Mouse (Mus musculus) limb, embryonic 12.5 days (tissue): ENCODE measurements around the gene Cuedc1. TPM values are rescaled to one million over a fixed set of nuclear protein-coding genes. Genes with fewer than 3 reads are reported as not detected.

Experiments
- ATAC-seq: fragments of 200-750 bp; cut with Nextera tagmentation; 2 replicates; pipeline ENCODE4 v1.8.0; 2017; ENCODE audit warnings: low read depth, moderate TSS enrichment; ENCODE audit not compliant: insufficient number of reproducible peaks, insufficient read depth, low FRiP score, low TSS enrichment
- H3K27ac ChIP-seq: fragments of 300-500 bp; sonication (generic); 2 replicates; pipeline ENCODE4 v1.5.1; 2016; ENCODE audit warnings: mild to moderate bottlenecking, moderate library complexity
- H3K27me3 ChIP-seq: fragments of 300-500 bp; sonication (generic); 2 replicates; pipeline ENCODE4 v1.6.1; 2016; ENCODE audit warnings: mild to moderate bottlenecking, moderate library complexity
- H3K36me3 ChIP-seq: fragments of 300-500 bp; sonication (generic); 2 replicates; pipeline ENCODE4 v1.6.1; 2016; ENCODE audit warnings: mild to moderate bottlenecking, moderate library complexity
- H3K4me1 ChIP-seq: fragments of 300-500 bp; sonication (generic); replicated peaks from 2 replicates; pipeline ENCODE4 v1.6.1; 2016
- H3K4me2 ChIP-seq: fragments of 300-500 bp; sonication (generic); 2 replicates; pipeline ENCODE4 v1.6.1; 2016; ENCODE audit warnings: mild to moderate bottlenecking, moderate library complexity
- H3K4me3 ChIP-seq: fragments of 300-500 bp; sonication (generic); replicated peaks from 2 replicates; pipeline ENCODE4 v1.5.1; 2016; ENCODE audit warnings: mild to moderate bottlenecking
- H3K9ac ChIP-seq: fragments of 300-500 bp; sonication (generic); replicated peaks from 2 replicates; pipeline ENCODE4 v1.6.1; 2016; ENCODE audit warnings: mild to moderate bottlenecking, moderate library complexity
- H3K9me3 ChIP-seq: fragments of 300-500 bp; sonication (generic); 2 replicates; pipeline ENCODE4 v1.6.1; 2016; ENCODE audit warnings: mild to moderate bottlenecking, moderate library complexity
- WGBS: fragments of 180-500 bp; shearing (Covaris S2); methylation state at CpG from one replicate; pipeline ENCODE4 v1.1.7; 2016; 5-methylcytosine and 5-hydroxymethylcytosine counted together
- polyA plus RNA-seq: library from polyadenylated mRNA; unstranded; fragments of >200 nt; fragmentation: Nextera tagmentation; extraction: Ambion mirVana; gene quantifications from 2 replicates; pipeline ENCODE4 v1.2.1, GENCODE M21; 2016

Gene Cuedc1
- polyA plus RNA-seq, 1 experiment from 2014 or later, result 32.1 TPM

DNA sequence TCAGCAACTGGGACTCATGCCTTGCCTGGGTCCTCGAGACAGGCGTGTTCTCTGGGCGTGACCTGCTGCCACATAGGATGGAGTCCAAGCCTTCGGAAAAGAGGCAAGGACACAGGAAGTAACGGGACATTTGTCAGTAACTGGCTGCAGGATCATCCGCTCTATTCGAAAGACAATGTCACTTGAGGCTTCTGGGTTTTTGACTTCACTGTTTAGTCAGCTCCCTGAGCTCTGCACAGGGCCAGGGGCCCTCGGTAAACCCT lies 8.4 kb downstream of the Cuedc1 start:
- 73% methylated on average over 8 of the region's 8 CpGs for WGBS
- Histone ChIP-seq H3K27ac (no peak overlapping the region), H3K36me3 (peaks cover 2% of the 10 kb centered on the region; the same call in 1 of the 2 replicates), H3K4me1 (peaks cover 41% of the 10 kb centered on the region), H3K4me2 (no peak overlapping the region), H3K4me3 (no peak overlapping the region), H3K9me3 (no peaks in the 10 kb centered on the region), H3K27me3 (no peaks in the 10 kb centered on the region; the same call in 1 of the 2 replicates), H3K9ac (no peak overlapping the region)
- no peak for ATAC-seq

DNA sequence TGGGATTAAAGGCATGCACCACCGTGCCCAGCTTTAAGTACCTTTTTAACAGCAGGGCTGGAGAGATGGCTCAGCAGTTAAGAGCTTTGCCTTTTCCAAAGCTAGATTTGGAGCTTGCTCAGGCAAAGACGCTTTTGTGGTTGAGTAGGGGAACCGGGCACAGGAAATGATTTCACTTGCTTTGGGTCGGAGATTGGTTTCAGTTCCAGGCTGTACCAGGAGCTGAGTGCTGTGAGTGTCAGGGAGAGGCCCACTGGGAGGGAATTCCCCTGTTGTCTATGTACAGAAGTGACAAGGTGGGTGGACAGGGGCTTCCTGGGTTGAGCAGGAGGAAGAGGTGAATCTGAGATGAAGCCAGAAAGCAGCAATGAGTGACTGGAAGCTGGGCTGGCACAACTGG lies 9.5 kb downstream of the Cuedc1 start:
- ATAC-seq, result no peak
- H3K4me1 ChIP-seq, result peaks cover 43% of the 10 kb centered on the region
- no peak overlapping the region for H3K27ac ChIP-seq
- H3K36me3 ChIP-seq, result no peaks in the 10 kb centered on the region
- no peak overlapping the region for H3K4me3 ChIP-seq
- H3K27me3 ChIP-seq, result no peaks in the 10 kb centered on the region; the same call in 1 of the 2 replicates
- H3K4me2 ChIP-seq, result no peak overlapping the region
- no peaks in the 10 kb centered on the region for H3K9me3 ChIP-seq
- no peak overlapping the region for H3K9ac ChIP-seq
- 79% methylated on average over 4 of the region's 4 CpGs for WGBS

- 73% methylated on average over 8 of the region's 9 CpGs for WGBS
- Histone ChIP-seq H3K27me3 (no peaks in the 10 kb centered on the region; the same call in 1 of the 2 replicates), H3K36me3 (no peaks in the 10 kb centered on the region), H3K4me2 (no peak overlapping the region), H3K9me3 (no peaks in the 10 kb centered on the region), H3K4me1 (peaks cover 59% of the 10 kb centered on the region), H3K27ac (no peak overlapping the region), H3K4me3 (no peak overlapping the region), H3K9ac (no peak overlapping the region)
- no peak for ATAC-seq
Observed at GRCm38 (mm10) chr11:88110031-88110594, 12.3 kb downstream of the Cuedc1 start.

- ATAC-seq, result no peak
- 54% methylated on average over 13 of the region's 13 CpGs for WGBS
- Histone ChIP-seq H3K27me3 (no peaks in the 10 kb centered on the region; the same call in 1 of the 2 replicates), H3K36me3 (no peaks in the 10 kb centered on the region), H3K4me2 (no peak overlapping the region), H3K4me3 (no peak overlapping the region), H3K9ac (no peak overlapping the region), H3K9me3 (no peaks in the 10 kb centered on the region), H3K4me1 (peaks cover 69% of the 10 kb centered on the region), H3K27ac (no peak overlapping the region)
Observed at GRCm38 (mm10) chr11:88112078-88112477, 14.2 kb downstream of the Cuedc1 start.

- Histone ChIP-seq H3K27ac (no peak overlapping the region), H3K27me3 (no peaks in the 10 kb centered on the region), H3K36me3 (no peaks in the 10 kb centered on the region), H3K9me3 (no peaks in the 10 kb centered on the region), H3K9ac (no peak overlapping the region), H3K4me1 (peaks cover 69% of the 10 kb centered on the region), H3K4me3 (no peak overlapping the region), H3K4me2 (no peak overlapping the region)
- no peak for ATAC-seq
- 77% methylated on average over 7 of the region's 7 CpGs for WGBS
Observed at GRCm38 (mm10) chr11:88112677-88113333, 14.9 kb downstream of the Cuedc1 start.

GRCm38 (mm10) chr11:88113543-88114271 lies 15.8 kb downstream of the Cuedc1 start:
- Histone ChIP-seq H3K4me1 (peaks cover 69% of the 10 kb centered on the region), H3K9ac (no peak overlapping the region)
- no peak for ATAC-seq

GRCm38 (mm10) chr11:88114871-88115301 lies 17.0 kb downstream of the Cuedc1 start:
- 38% methylated on average over 8 of the region's 8 CpGs for WGBS
- H3K4me2 ChIP-seq, result no peak overlapping the region
- no peaks in the 10 kb centered on the region for H3K36me3 ChIP-seq
- no peaks in the 10 kb centered on the region for H3K9me3 ChIP-seq
- no peaks in the 10 kb centered on the region for H3K27me3 ChIP-seq
- no peak overlapping the region for H3K27ac ChIP-seq
- H3K4me1 ChIP-seq, result peaks cover 71% of the 10 kb centered on the region
- ATAC-seq, result no peak
- H3K4me3 ChIP-seq, result no peak overlapping the region
- no peak overlapping the region for H3K9ac ChIP-seq

More at GRCm38 (mm10) chr11:88113543-88114271, 15.8 kb downstream of the Cuedc1 start:
- Histone ChIP-seq H3K9me3 (no peaks in the 10 kb centered on the region), H3K4me3 (no peak overlapping the region), H3K27ac (0 out of 2 replicates have a peak overlapping the region, but pooled peaks have one; percentile 8), H3K36me3 (no peaks in the 10 kb centered on the region), H3K4me2 (no peak overlapping the region), H3K27me3 (no peaks in the 10 kb centered on the region)
- 50% methylated on average over 6 of the region's 6 CpGs for WGBS

DNA sequence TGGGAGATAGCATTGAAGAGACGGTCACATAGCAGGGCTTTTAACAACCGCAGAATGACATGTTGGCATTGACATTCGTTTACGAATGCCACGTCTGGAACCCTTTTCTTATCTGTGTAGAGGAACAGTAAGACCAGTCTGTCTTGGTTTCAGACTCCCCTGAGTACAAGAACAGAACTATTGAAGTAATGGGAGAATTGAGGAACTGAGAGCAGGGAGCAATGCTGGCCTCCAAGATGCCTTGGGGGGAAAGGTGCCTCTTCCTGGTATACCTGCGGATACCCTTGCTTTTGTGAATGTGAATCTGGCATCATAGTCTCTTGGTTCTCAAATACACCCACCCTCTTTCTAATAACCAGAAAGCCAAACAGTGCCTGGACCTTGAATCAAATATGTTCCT lies 18.7 kb downstream of the Cuedc1 start:
- Histone ChIP-seq H3K4me1 (peaks cover 75% of the 10 kb centered on the region), H3K27me3 (no peaks in the 10 kb centered on the region), H3K36me3 (peaks cover 4% of the 10 kb centered on the region; the same call in 1 of the 2 replicates), H3K4me2 (no peak overlapping the region), H3K9ac (no peak overlapping the region), H3K9me3 (no peaks in the 10 kb centered on the region), H3K27ac (no peak overlapping the region), H3K4me3 (no peak overlapping the region)
- no peak for ATAC-seq
- WGBS, result 90% methylated on average over 6 of the region's 6 CpGs

DNA sequence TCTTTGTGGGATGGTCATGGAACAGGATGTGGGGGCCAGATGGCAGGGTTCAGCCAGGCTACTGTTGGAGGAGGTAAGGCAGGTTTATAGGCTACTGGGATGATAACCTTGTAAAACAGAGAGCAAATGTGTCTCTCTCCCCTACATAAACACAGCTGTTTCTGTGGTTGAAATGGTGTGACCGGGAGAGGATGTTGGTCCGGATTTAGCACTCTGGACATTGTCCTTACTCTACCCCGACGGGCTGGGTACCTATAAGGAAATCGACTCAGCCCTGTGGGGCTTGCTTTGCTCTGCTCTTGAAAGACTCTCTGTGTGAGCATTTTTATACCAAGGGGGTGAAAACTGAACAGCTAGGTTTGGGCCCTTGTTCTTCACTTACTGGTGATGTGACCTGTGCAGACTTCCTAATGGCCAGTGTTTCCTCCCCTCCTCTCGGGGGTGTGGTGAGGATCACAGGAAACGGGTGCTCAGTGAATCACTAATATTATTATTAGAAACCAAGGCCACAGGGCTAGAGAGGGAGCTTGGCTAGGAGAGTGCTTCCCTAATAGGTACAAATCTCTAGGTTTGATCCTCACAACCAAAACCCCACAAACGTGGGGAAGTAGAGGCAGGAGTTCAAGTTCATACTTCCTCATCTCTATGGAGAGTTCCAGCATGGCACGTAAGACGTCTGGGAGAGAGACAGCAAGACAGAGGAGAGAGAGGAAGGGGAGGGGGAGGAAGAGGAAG lies 19.7 kb downstream of the Cuedc1 start:
- WGBS, result 50% methylated on average over 10 of the region's 10 CpGs
- peaks cover 4% of the 10 kb centered on the region; the same call in 1 of the 2 replicates for H3K36me3 ChIP-seq
- H3K4me1 ChIP-seq, result peaks cover 75% of the 10 kb centered on the region
- no peak overlapping the region for H3K4me3 ChIP-seq
- H3K27ac ChIP-seq, result peak overlapping the region; percentile 95
- H3K4me2 ChIP-seq, result no peak overlapping the region
- no peak overlapping the region for H3K9ac ChIP-seq
- no peak for ATAC-seq
- H3K27me3 ChIP-seq, result no peaks in the 10 kb centered on the region
- no peaks in the 10 kb centered on the region for H3K9me3 ChIP-seq

- Histone ChIP-seq H3K9ac (no peak overlapping the region), H3K4me1 (peaks cover 75% of the 10 kb centered on the region), H3K27me3 (no peaks in the 10 kb centered on the region), H3K9me3 (no peaks in the 10 kb centered on the region), H3K4me3 (no peak overlapping the region), H3K36me3 (peaks cover 4% of the 10 kb centered on the region; the same call in 1 of the 2 replicates), H3K27ac (peak overlapping the region; percentile 95), H3K4me2 (no peak overlapping the region)
- 52% methylated on average over 6 of the region's 6 CpGs for WGBS
- no peak for ATAC-seq
Observed at GRCm38 (mm10) chr11:88118091-88118440, 20.2 kb downstream of the Cuedc1 start.
